Mouse (Mus musculus) embryonic facial prominence, embryonic 13.5 days (tissue): ENCODE data around the gene Stk24. TPM values are rescaled to one million over a fixed set of nuclear protein-coding genes. Genes with fewer than 3 reads are reported as not detected.
A peak's percentile ranks its signal among the peaks of the same experiment; 100 is the strongest.

Experiments
- ATAC-seq: fragments of 200-750 bp; cut with Nextera tagmentation; 2 replicates; pipeline ENCODE4 v1.8.0; 2017; ENCODE audit warnings: low read depth; ENCODE audit not compliant: insufficient number of reproducible peaks, insufficient read depth, low FRiP score, low TSS enrichment
- H3K27ac ChIP-seq: fragments of 300-500 bp; sonication (generic); 2 replicates; pipeline ENCODE4 v1.5.1; 2015; ENCODE audit warnings: moderate library complexity, mild to moderate bottlenecking, inconsistent platforms
- H3K27me3 ChIP-seq: fragments of 300-500 bp; sonication (generic); 2 replicates; pipeline ENCODE4 v1.6.1; 2015; ENCODE audit warnings: mild to moderate bottlenecking, inconsistent platforms
- H3K36me3 ChIP-seq: fragments of 300-500 bp; sonication (generic); 2 replicates; pipeline ENCODE4 v1.6.1; 2015; ENCODE audit warnings: mild to moderate bottlenecking, inconsistent platforms
- H3K4me1 ChIP-seq: fragments of 300-500 bp; sonication (generic); 2 replicates; pipeline ENCODE4 v1.6.1; 2015; ENCODE audit warnings: inconsistent platforms
- H3K4me2 ChIP-seq: fragments of 300-500 bp; sonication (generic); 2 replicates; pipeline ENCODE4 v1.6.1; 2015; ENCODE audit warnings: moderate library complexity, mild to moderate bottlenecking, inconsistent platforms
- H3K4me3 ChIP-seq: fragments of 300-500 bp; sonication (generic); 2 replicates; pipeline ENCODE4 v1.5.1; 2015; ENCODE audit warnings: mild to moderate bottlenecking, inconsistent platforms
- H3K9ac ChIP-seq: fragments of 300-500 bp; sonication (generic); 2 replicates; pipeline ENCODE4 v1.6.1; 2015; ENCODE audit warnings: mild to moderate bottlenecking, inconsistent platforms
- H3K9me3 ChIP-seq: fragments of 300-500 bp; sonication (generic); 2 replicates; pipeline ENCODE4 v1.6.1; 2016; ENCODE audit warnings: inconsistent platforms
- WGBS: fragments of 180-500 bp; shearing (Covaris S2); methylation state at CpG from one replicate; pipeline ENCODE4 v1.1.7; 2015; ENCODE audit warnings: mixed read lengths; 5-methylcytosine and 5-hydroxymethylcytosine counted together
- polyA plus RNA-seq: library from polyadenylated mRNA; unstranded; fragments of >200 nt; fragmentation: Nextera tagmentation; extraction: Ambion mirVana; gene quantifications from 2 replicates; pipeline ENCODE4 v1.2.1, GENCODE M21; 2015

Gene Stk24
- polyA plus RNA-seq, 1 experiment from 2014 or later: 41.2 TPM

DNA sequence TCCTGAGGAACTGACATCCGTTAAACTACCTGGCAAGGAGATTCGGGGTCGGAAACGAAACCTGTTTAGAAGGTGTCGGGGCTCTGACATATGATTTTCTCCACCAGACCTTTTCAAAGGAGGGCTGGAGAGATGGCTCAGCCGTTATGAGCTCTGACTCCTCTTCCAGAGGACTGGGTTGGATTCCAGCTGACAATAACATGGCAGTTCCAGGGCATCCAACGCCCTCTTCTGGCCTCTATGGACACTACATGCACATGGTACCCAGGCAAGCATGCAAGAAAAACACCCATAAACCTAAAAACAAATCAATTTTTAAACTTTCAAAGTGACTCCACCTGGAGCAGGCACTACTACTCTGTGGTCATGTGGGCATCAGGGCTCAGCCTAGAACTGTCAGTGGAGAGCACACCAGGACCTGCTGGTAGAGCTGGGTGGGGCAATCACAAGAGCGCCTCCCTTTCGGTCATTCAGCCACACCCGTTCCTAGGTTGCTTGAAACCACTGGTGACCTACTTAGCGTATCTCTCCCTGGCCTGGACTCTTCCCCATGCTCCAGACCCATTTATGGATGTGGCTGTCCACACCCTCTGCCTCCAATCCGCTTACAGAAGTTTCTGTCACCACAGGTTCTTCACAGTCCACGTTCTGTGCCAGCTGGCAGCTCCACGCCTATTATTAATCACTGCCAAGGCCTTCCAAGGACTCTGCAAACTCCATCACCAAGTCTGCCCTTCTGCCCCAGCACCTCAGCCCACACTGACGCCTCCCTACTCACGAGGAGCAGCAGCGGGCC lies 18.3 kb downstream of the Stk24 start:
- Histone ChIP-seq H3K9ac (no peak overlapping the region), H3K36me3 (peaks cover 12% of the 10 kb centered on the region; the same call in 1 of the 2 replicates), H3K27me3 (no peaks in the 10 kb centered on the region), H3K4me3 (no peak overlapping the region), H3K4me1 (peaks cover 75% of the 10 kb centered on the region), H3K4me2 (no peak overlapping the region), H3K27ac (no peak overlapping the region), H3K9me3 (no peaks in the 10 kb centered on the region)
- 89% methylated on average over 17 of the region's 17 CpGs for WGBS
- ATAC-seq: no peak

DNA sequence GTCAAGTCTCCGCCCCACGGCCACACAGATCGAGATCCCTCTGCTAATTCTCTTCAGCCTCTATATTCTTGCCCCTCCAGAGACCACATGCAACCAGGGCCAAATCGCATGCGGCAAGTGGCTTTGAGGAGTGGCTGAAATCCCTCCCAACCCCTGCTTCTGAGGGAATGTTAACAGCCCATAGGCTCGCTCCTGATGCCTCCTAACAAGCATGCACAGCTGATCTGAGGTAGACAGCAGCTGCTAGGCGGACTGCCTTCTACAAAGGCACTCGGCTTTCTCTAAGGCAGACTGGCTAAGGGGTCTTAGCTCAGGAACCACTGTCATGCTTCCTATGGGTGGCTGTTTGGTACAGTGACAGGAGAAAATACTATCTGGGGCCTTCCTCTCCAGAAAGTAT lies 20.0 kb downstream of the Stk24 start:
- H3K4me2 ChIP-seq: no peak overlapping the region
- peaks cover 65% of the 10 kb centered on the region for H3K4me1 ChIP-seq
- WGBS: 54% methylated on average over 8 of the region's 8 CpGs
- H3K9ac ChIP-seq: no peak overlapping the region
- ATAC-seq: no peak
- H3K9me3 ChIP-seq: no peaks in the 10 kb centered on the region
- no peak overlapping the region; the same call in 1 of the 2 replicates for H3K27ac ChIP-seq
- peaks cover 12% of the 10 kb centered on the region; the same call in 1 of the 2 replicates for H3K36me3 ChIP-seq
- no peaks in the 10 kb centered on the region for H3K27me3 ChIP-seq
- H3K4me3 ChIP-seq: no peak overlapping the region

DNA sequence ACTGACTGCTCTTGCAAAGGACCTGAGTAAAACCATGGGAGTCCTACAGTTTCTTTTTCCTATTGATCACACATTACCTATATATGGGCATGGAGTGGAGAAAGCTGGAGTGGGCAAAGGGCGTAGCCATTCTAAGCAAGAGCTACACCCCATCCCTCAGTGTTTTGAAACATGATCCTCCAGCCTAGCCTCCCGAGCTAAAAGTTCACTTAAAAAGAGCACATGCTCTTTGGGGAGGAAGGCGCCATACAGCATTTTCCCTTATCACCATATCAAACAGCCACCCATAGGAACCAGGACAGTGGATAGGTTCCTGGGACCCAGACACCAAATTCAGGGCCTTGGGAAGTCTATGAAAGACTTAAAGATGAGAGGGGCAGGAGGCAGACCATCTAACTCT lies 20.8 kb downstream of the Stk24 start:
- Histone ChIP-seq H3K4me1 (peaks cover 71% of the 10 kb centered on the region), H3K27ac (no peak overlapping the region; the same call in 1 of the 2 replicates), H3K36me3 (peaks cover 12% of the 10 kb centered on the region; the same call in 1 of the 2 replicates), H3K4me2 (no peak overlapping the region), H3K4me3 (no peak overlapping the region), H3K9ac (no peak overlapping the region), H3K27me3 (no peaks in the 10 kb centered on the region), H3K9me3 (no peaks in the 10 kb centered on the region)
- ATAC-seq: no peak
- WGBS: 21% methylated on average over 3 of the region's 3 CpGs

DNA sequence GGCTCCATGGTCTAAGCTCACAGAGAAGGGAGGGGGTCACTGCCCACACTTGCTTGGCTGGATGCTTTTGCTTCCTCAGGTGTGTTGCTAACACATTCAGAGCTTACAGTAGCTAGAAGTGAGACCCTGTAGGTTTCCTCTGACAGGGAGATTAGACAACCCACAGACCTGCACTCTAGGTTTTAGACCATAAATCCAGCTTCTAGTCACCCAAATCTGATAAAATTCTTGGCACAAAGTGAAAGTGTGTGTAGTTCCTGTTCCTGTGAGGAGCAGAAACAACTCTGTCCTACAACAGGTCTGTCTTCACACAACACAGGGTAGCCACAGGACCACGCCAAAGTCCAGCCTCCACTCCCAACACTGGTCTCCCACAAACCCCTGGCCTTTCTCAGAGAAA lies 21.5 kb downstream of the Stk24 start:
- 82% methylated on average over 1 of the region's 1 CpGs for WGBS
- Histone ChIP-seq H3K4me3 (no peak overlapping the region), H3K36me3 (peaks cover 12% of the 10 kb centered on the region; the same call in 1 of the 2 replicates), H3K27ac (no peak overlapping the region), H3K9me3 (no peaks in the 10 kb centered on the region), H3K4me2 (no peak overlapping the region), H3K4me1 (peaks cover 74% of the 10 kb centered on the region), H3K9ac (no peak overlapping the region), H3K27me3 (no peaks in the 10 kb centered on the region)
- no peak for ATAC-seq

DNA sequence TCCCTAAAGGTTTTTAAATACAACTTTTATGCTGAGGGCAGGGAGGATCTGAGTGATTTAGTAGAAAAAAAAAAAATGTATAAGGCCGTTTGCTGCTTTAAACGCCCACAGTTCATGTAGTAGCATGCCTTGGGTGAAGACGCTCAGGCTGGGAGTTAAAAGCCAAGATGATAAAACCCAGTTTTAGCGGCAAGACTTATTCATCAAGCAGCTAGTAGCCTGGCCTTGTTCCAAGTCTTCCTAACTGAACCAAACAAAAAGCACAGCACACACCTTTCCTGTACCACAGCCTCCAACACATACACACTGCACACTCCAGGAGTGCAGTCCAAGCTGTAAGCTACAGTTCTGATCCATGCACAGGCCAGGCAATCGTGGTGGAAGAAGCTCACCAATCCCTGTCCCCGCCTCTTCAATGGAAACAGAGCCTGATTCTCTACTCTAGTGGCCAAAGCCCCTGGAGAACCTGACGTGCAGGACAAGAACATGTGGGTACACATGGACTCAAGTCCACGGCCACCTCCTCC lies 23.4 kb downstream of the Stk24 start:
- peaks cover 70% of the 10 kb centered on the region for H3K4me1 ChIP-seq
- no peak overlapping the region for H3K9ac ChIP-seq
- no peaks in the 10 kb centered on the region for H3K27me3 ChIP-seq
- peak overlapping the region; percentile 39; the same call in 1 of the 2 replicates for H3K27ac ChIP-seq
- H3K4me3 ChIP-seq: no peak overlapping the region
- WGBS: 76% methylated on average over 8 of the region's 8 CpGs
- 0 out of 2 replicates have a peak, but pooled peaks cover 2% of the 10 kb centered on the region for H3K36me3 ChIP-seq
- H3K9me3 ChIP-seq: no peaks in the 10 kb centered on the region
- no peak overlapping the region for H3K4me2 ChIP-seq
- ATAC-seq: no peak; the same call in 1 of the 2 replicates

DNA sequence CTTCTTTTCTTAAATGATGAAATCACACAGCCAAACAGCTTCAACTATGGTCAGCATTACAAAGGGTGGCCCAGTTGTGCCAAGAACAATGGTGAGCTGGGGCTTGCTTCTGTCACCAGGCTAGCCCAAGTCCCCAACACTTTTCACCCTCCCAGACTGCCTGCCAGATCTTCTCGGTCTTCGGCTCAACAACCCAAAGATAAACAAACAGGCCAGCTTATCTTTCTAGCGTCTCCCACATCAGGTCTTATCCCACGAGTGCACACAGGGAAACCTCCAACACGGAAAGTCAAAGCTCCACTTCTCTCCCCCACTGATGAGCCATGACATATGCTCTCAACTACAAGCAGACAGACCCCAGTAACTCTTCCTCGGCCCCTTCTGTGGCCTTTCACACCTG lies 24.1 kb downstream of the Stk24 start:
- Histone ChIP-seq H3K36me3 (no peaks in the 10 kb centered on the region), H3K9ac (no peak overlapping the region), H3K9me3 (no peaks in the 10 kb centered on the region), H3K4me2 (no peak overlapping the region), H3K27me3 (no peaks in the 10 kb centered on the region), H3K27ac (no peak overlapping the region), H3K4me3 (no peak overlapping the region), H3K4me1 (peaks cover 63% of the 10 kb centered on the region)
- 67% methylated on average over 6 of the region's 6 CpGs for WGBS
- no peak for ATAC-seq

DNA sequence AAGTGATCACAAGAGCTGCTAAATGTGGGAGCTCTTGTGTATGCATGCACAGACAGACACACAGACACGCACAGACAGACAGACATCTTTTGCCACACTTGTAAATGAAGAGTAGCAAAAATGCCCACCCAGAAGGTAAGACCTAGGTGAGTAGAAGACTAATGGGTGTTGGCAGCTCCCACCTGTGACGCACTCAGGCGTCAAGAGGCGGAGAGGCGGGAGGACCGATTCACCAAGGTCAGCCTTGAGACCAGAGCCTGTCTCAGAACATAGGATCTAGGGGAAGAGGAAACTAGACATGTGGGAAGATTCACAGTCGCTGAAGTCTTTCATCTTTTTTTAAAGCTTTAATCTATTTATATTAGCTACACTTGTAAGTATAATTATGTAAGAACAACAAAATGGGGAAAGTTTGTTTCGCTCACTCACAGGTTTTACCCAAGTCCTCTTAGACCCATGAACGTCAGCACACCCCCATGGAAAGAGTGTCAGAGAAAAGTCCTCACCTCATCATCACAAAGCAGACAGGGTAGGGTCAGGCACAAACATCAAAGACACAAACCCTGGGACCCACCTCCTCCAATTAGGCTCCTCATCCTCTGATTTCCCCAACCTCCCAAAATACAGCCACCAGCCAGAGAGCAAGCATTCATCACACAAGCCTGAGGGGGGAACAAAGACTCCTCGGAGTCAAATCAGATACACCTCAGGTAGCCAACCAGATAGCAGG lies 26.0 kb downstream of the Stk24 start:
- Histone ChIP-seq H3K36me3 (no peaks in the 10 kb centered on the region), H3K4me1 (peaks cover 56% of the 10 kb centered on the region), H3K27me3 (no peaks in the 10 kb centered on the region), H3K27ac (no peak overlapping the region), H3K4me3 (no peak overlapping the region), H3K4me2 (no peak overlapping the region), H3K9ac (no peak overlapping the region), H3K9me3 (no peaks in the 10 kb centered on the region)
- ATAC-seq: no peak
- 81% methylated on average over 10 of the region's 10 CpGs for WGBS

DNA sequence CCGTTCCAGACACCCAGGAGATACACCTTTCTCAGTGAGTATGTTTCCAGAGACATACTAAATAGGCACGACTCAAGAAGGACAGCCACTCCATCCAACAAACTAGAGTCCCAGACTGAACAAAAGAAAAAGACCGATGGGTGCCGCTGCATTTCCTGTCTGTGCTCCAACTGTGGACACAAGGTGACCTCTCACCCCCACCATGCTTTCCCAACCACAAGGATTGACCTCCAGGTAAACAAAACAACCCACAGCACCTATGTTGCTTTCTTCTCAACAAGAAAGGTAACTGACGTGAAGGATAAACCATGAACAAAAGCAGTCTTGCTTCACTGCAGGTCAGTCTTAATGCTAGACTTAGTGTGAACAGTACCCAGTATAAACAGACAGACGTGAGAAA lies 27.1 kb downstream of the Stk24 start:
- Histone ChIP-seq H3K9ac (no peak overlapping the region), H3K4me2 (no peak overlapping the region), H3K27ac (no peak overlapping the region), H3K4me3 (no peak overlapping the region), H3K9me3 (no peaks in the 10 kb centered on the region), H3K4me1 (peaks cover 58% of the 10 kb centered on the region), H3K27me3 (no peaks in the 10 kb centered on the region), H3K36me3 (no peaks in the 10 kb centered on the region)
- no peak for ATAC-seq
- 89% methylated on average over 6 of the region's 6 CpGs for WGBS

DNA sequence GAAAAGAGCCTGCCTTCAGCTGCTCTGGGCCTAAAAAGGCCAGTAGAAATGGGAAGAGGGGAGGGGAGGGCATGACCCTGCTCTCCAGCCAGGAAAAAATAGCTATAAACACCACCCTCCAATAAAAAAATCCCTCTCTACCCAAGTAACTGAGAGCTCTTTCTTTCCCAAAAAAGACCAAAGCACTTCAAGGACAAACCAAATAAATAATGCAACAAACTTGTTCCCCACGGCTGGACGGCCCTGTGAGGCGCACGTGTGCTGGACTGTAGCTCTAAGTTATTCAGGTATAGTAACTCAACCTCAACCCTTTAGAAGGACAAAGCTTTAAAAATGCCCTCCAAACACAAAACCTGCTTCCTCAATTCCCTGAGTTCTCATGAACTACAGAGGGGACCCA lies 28.1 kb downstream of the Stk24 start:
- Histone ChIP-seq H3K27ac (no peak overlapping the region), H3K9me3 (no peaks in the 10 kb centered on the region), H3K4me3 (no peak overlapping the region), H3K36me3 (no peaks in the 10 kb centered on the region), H3K4me1 (peaks cover 57% of the 10 kb centered on the region), H3K27me3 (no peaks in the 10 kb centered on the region), H3K9ac (no peak overlapping the region), H3K4me2 (no peak overlapping the region)
- 80% methylated on average over 4 of the region's 4 CpGs for WGBS
- no peak for ATAC-seq

DNA sequence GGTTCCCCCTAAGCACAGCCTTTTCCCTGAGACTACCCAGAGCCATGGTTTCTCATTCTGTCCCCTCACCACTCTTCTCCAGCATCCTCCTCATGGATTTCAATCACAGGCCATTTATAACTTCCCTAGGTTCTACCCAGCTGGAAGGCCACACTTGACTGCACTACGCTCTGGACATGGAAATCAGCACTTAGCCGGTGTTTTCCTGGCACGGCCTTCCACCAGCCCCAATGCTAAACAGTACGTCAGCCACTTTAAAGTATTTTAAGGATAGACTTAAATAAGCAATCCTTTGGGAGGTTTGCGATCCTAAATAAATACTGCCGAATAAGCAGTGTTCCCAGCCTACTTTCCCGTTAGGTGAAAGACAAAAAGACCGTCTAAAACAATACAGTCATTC lies 29.8 kb downstream of the Stk24 start:
- ATAC-seq: no peak
- Histone ChIP-seq H3K4me3 (no peak overlapping the region), H3K4me1 (peaks cover 60% of the 10 kb centered on the region), H3K9me3 (no peaks in the 10 kb centered on the region), H3K36me3 (no peaks in the 10 kb centered on the region), H3K27me3 (no peaks in the 10 kb centered on the region), H3K27ac (no peak overlapping the region), H3K9ac (no peak overlapping the region), H3K4me2 (no peak overlapping the region)
- 78% methylated on average over 8 of the region's 8 CpGs for WGBS

DNA sequence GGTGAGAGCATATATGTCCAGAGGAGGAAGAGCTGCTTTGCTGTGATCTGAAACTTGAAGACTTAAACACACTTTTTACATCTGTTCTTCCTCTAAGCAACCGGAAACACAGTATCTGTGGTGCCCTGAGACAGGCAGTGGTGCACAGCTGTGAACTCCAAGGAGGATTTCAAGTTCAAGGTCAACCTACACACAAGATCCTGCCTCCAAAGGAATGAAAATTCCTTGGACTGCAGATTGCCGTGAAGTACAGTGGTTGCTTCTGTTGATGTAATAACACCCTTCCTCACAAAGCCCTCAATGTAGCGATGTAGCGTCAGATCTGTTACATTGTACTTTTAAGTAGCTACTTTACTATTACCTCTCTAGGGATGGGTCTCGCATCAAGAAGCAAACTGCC lies 30.5 kb downstream of the Stk24 start:
- no peaks in the 10 kb centered on the region for H3K27me3 ChIP-seq
- no peak overlapping the region for H3K4me2 ChIP-seq
- no peaks in the 10 kb centered on the region for H3K36me3 ChIP-seq
- no peak overlapping the region for H3K4me3 ChIP-seq
- no peak for ATAC-seq
- H3K4me1 ChIP-seq: peaks cover 60% of the 10 kb centered on the region
- no peak overlapping the region for H3K9ac ChIP-seq
- H3K9me3 ChIP-seq: no peaks in the 10 kb centered on the region
- no peak overlapping the region for H3K27ac ChIP-seq
- 72% methylated on average over 5 of the region's 5 CpGs for WGBS
